Mouse (Mus musculus): Measurements from ENCODE around the gene Mettl27.

GRCm38 (mm10) chr5:134960430-134960829 lies 28.3 kb downstream of the Mettl27 start:
- TF ChIP-seq CTCF (IDR thresholded peaks at IDR 0.05; ENCODE audit: extremely low read depth, insufficient read depth, low read length) (no peak), POLR2A (IDR thresholded peaks at IDR 0.05; ENCODE audit: extremely low read depth, insufficient read depth, low read length) (no peak)

Data from cortical plate, adult 2 months (tissue).